Mouse (Mus musculus) CH12.LX (cell line): ENCODE data around the gene Lzts3. TPM values are rescaled to one million over a fixed set of nuclear protein-coding genes. Genes with fewer than 3 reads are reported as not detected.

Experiments used
- DNase-seq: peaks from one replicate; pipeline ENCODE4 v3.0.0-alpha.2; 2013; ENCODE audit errors: extremely low read depth
- H3K27ac ChIP-seq: 2 replicates; pipeline ENCODE4 v1.5.1; 2012; ENCODE audit warnings: low read depth, mild to moderate bottlenecking, control low read depth, moderate library complexity; ENCODE audit not compliant: insufficient read depth
- H3K27me3 ChIP-seq: replicated peaks from 2 replicates; pipeline ENCODE3; 2012; ENCODE audit warnings: inconsistent platforms
- H3K36me3 ChIP-seq, 2 experiments: replicated peaks in 1 of 2; 2 replicates each; pipeline versions ENCODE3 to v1.6.1; 2012; ENCODE audit warnings: inconsistent platforms in 1 of 2, low read length in 1 of 2, mild to moderate bottlenecking in 1 of 2, mixed read lengths in 1 of 2, moderate library complexity in 1 of 2; ENCODE audit not compliant: control insufficient read depth in 1 of 2, insufficient read depth in 1 of 2
- H3K4me1 ChIP-seq, 2 experiments: 2 replicates each; pipeline ENCODE4 v1.6.1; 2012; ENCODE audit warnings: inconsistent platforms in 1 of 2, moderate library complexity in 1 of 2; ENCODE audit not compliant: insufficient read depth in 2 of 2, control insufficient read depth in 1 of 2
- H3K4me2 ChIP-seq: 2 replicates; pipeline ENCODE4 v1.6.1; 2012; ENCODE audit warnings: low read depth, mild to moderate bottlenecking, control low read depth; ENCODE audit not compliant: poor library complexity, insufficient read depth, severe bottlenecking
- H3K4me3 ChIP-seq, 3 experiments: fragments of 150-350 bp in 1 of 3; sonication (generic) in 1 of 3; replicated peaks in 1 of 3; 2 replicates each; pipeline versions ENCODE3 to v1.5.1; 2011 to 2012; ENCODE audit warnings: low read depth in 2 of 3, low read length in 2 of 3, mild to moderate bottlenecking in 2 of 3, moderate library complexity in 2 of 3, control low read depth in 1 of 3, improper control_type of control experiment in 1 of 3, inconsistent platforms in 1 of 3, mixed read lengths in 1 of 3; ENCODE audit not compliant: poor library complexity in 1 of 3
- H3K79me2 ChIP-seq: replicated peaks from 2 replicates; pipeline ENCODE4 v1.6.1; 2012; ENCODE audit warnings: mild to moderate bottlenecking, moderate library complexity; ENCODE audit not compliant: control insufficient read depth, poor library complexity, insufficient read depth, severe bottlenecking; ENCODE audit errors: extremely low read depth
- H3K9ac ChIP-seq: 2 replicates; pipeline ENCODE4 v1.6.1; 2012; ENCODE audit warnings: low read depth, mild to moderate bottlenecking, control low read depth, moderate library complexity; ENCODE audit not compliant: insufficient read depth
- H3K9me3 ChIP-seq: replicated peaks from 2 replicates; pipeline ENCODE3; 2012; ENCODE audit warnings: low read length, inconsistent platforms, mixed read lengths
- BHLHE40 ChIP-seq: IDR thresholded peaks from 2 replicates; pipeline ENCODE4 v1.6.1; 2011; ENCODE audit warnings: mild to moderate bottlenecking, low read depth, low read length, improper control_type of control experiment
- CHD1 ChIP-seq: IDR thresholded peaks from 2 replicates; pipeline ENCODE4 v1.6.1; 2012; ENCODE audit warnings: low read depth, low read length, improper control_type of control experiment, inconsistent platforms
- CHD2 ChIP-seq: IDR thresholded peaks from 2 replicates; pipeline ENCODE4 v1.6.1; 2011; ENCODE audit warnings: low read length, improper control_type of control experiment
- CTCF ChIP-seq, 2 experiments: IDR thresholded peaks in 1 of 2; conservative IDR thresholded peaks in 1 of 2; 2 replicates each; pipeline ENCODE4 v1.5.1; 2011 to 2012; ENCODE audit warnings: low read depth in 2 of 2, low read length in 2 of 2, improper control_type of control experiment in 1 of 2, inconsistent platforms in 1 of 2, mild to moderate bottlenecking in 1 of 2, moderate library complexity in 1 of 2
- E2F4 ChIP-seq: IDR thresholded peaks from 2 replicates; pipeline ENCODE4 v1.6.1; 2011; ENCODE audit warnings: low read depth, low read length, improper control_type of control experiment; ENCODE audit not compliant: insufficient replicate concordance
- ELF1 ChIP-seq: IDR thresholded peaks from 2 replicates; pipeline ENCODE4 v1.6.1; 2014; ENCODE audit warnings: low read depth, mild to moderate bottlenecking, inconsistent platforms, low read length, improper control_type of control experiment
- EP300 ChIP-seq: IDR thresholded peaks from 2 replicates; pipeline ENCODE4 v1.6.1; 2011; ENCODE audit warnings: low read length, improper control_type of control experiment
- ETS1 ChIP-seq: conservative IDR thresholded peaks from 2 replicates; pipeline ENCODE4 v1.6.1; 2012; ENCODE audit warnings: low read depth, mild to moderate bottlenecking, inconsistent platforms, low read length, improper control_type of control experiment, moderate library complexity
- GABPA ChIP-seq: IDR thresholded peaks from 2 replicates; pipeline ENCODE4 v1.6.1; 2012; ENCODE audit warnings: low read depth, low read length, improper control_type of control experiment, inconsistent platforms; ENCODE audit not compliant: insufficient replicate concordance
- HCFC1 ChIP-seq: IDR thresholded peaks from 2 replicates; pipeline ENCODE4 v1.6.1; 2012; ENCODE audit warnings: low read depth, mild to moderate bottlenecking, inconsistent platforms, low read length, improper control_type of control experiment
- IRF4 ChIP-seq: IDR thresholded peaks from 2 replicates; pipeline ENCODE4 v1.6.1; 2014; ENCODE audit warnings: low read depth, mild to moderate bottlenecking, inconsistent platforms, low read length, improper control_type of control experiment
- JUN ChIP-seq: IDR thresholded peaks from 2 replicates; pipeline ENCODE4 v1.6.1; 2011; ENCODE audit warnings: low read depth, mild to moderate bottlenecking, low read length, improper control_type of control experiment, moderate library complexity; ENCODE audit not compliant: insufficient read depth
- JUND ChIP-seq: conservative IDR thresholded peaks from 2 replicates; pipeline ENCODE4 v1.6.1; 2011; ENCODE audit warnings: low read depth, low read length, improper control_type of control experiment
- KAT2A ChIP-seq: IDR thresholded peaks from 2 replicates; pipeline ENCODE4 v1.6.1; 2012; ENCODE audit warnings: low read length, improper control_type of control experiment, inconsistent platforms; ENCODE audit not compliant: insufficient replicate concordance
- MAFK ChIP-seq: IDR thresholded peaks from 2 replicates; pipeline ENCODE4 v1.6.1; 2011; ENCODE audit warnings: low read length, improper control_type of control experiment; ENCODE audit not compliant: insufficient replicate concordance
- MAX ChIP-seq: IDR thresholded peaks from 2 replicates; pipeline ENCODE4 v1.6.1; 2011; ENCODE audit warnings: low read length, improper control_type of control experiment
- MAZ ChIP-seq: IDR thresholded peaks from 2 replicates; pipeline ENCODE4 v1.6.1; 2012; ENCODE audit warnings: low read depth, mild to moderate bottlenecking, inconsistent platforms, low read length, improper control_type of control experiment, moderate library complexity
- MEF2A ChIP-seq: IDR thresholded peaks from 2 replicates; pipeline ENCODE4 v1.6.1; 2014; ENCODE audit warnings: low read depth, mild to moderate bottlenecking, inconsistent platforms, low read length, improper control_type of control experiment, borderline replicate concordance
- MXI1 ChIP-seq: IDR thresholded peaks from 2 replicates; pipeline ENCODE4 v1.6.1; 2011; ENCODE audit warnings: mild to moderate bottlenecking, low read depth, low read length, improper control_type of control experiment
- MYC ChIP-seq: IDR thresholded peaks from 2 replicates; pipeline ENCODE4 v1.6.1; 2011; ENCODE audit warnings: low read depth, mild to moderate bottlenecking, improper control_type of control experiment, low read length
- NELFE ChIP-seq: IDR thresholded peaks from 2 replicates; pipeline ENCODE4 v1.6.1; 2011; ENCODE audit warnings: low read depth, low read length, improper control_type of control experiment
- NRF1 ChIP-seq: IDR thresholded peaks from 2 replicates; pipeline ENCODE4 v1.6.1; 2014; ENCODE audit warnings: low read depth, mild to moderate bottlenecking, inconsistent platforms, low read length, improper control_type of control experiment, moderate library complexity
- PAX5 ChIP-seq: IDR thresholded peaks from 2 replicates; pipeline ENCODE4 v1.6.1; 2012; ENCODE audit warnings: low read length, inconsistent platforms, mixed read lengths
- POLR2A ChIP-seq: IDR thresholded peaks from 2 replicates; pipeline ENCODE4 v1.6.1; 2011; ENCODE audit warnings: low read depth, mild to moderate bottlenecking, improper control_type of control experiment, low read length
- POLR2AphosphoS2 ChIP-seq: IDR thresholded peaks from 2 replicates; pipeline ENCODE4 v1.6.1; 2011; ENCODE audit warnings: low read depth, low read length, improper control_type of control experiment
- RAD21 ChIP-seq: IDR thresholded peaks from 2 replicates; pipeline ENCODE4 v1.6.1; 2011; ENCODE audit warnings: low read depth, mild to moderate bottlenecking, low read length, improper control_type of control experiment, moderate library complexity
- RCOR1 ChIP-seq: conservative IDR thresholded peaks from 2 replicates; pipeline ENCODE4 v1.6.1; 2012; ENCODE audit warnings: low read depth, mild to moderate bottlenecking, inconsistent platforms, low read length, improper control_type of control experiment
- SIN3A ChIP-seq: IDR thresholded peaks from 2 replicates; pipeline ENCODE4 v1.6.1; 2012; ENCODE audit warnings: low read length, improper control_type of control experiment, inconsistent platforms
- SMC3 ChIP-seq: IDR thresholded peaks from 2 replicates; pipeline ENCODE4 v1.6.1; 2011; ENCODE audit warnings: low read depth, low read length, improper control_type of control experiment
- TBP ChIP-seq: conservative IDR thresholded peaks from 2 replicates; pipeline ENCODE4 v1.6.1; 2011; ENCODE audit warnings: low read depth, low read length, improper control_type of control experiment
- TCF12 ChIP-seq: IDR thresholded peaks from 2 replicates; pipeline ENCODE4 v1.6.1; 2014; ENCODE audit warnings: low read depth, mild to moderate bottlenecking, inconsistent platforms, low read length, improper control_type of control experiment
- UBTF ChIP-seq: IDR thresholded peaks from 2 replicates; pipeline ENCODE4 v1.6.1; 2012; ENCODE audit warnings: low read depth, mild to moderate bottlenecking, inconsistent platforms, low read length, improper control_type of control experiment, moderate library complexity
- USF1 ChIP-seq: IDR thresholded peaks from 2 replicates; pipeline ENCODE4 v1.6.1; 2014; ENCODE audit warnings: low read depth, mild to moderate bottlenecking, inconsistent platforms, low read length, improper control_type of control experiment
- USF2 ChIP-seq: conservative IDR thresholded peaks from 2 replicates; pipeline ENCODE4 v1.6.1; 2011; ENCODE audit warnings: low read depth, low read length, improper control_type of control experiment
- ZC3H11A ChIP-seq: IDR thresholded peaks from 2 replicates; pipeline ENCODE4 v1.6.1; 2012; ENCODE audit warnings: low read depth, mild to moderate bottlenecking, inconsistent platforms, low read length, improper control_type of control experiment
- ZKSCAN1 ChIP-seq: IDR thresholded peaks from 2 replicates; pipeline ENCODE4 v1.6.1; 2012; ENCODE audit warnings: low read depth, inconsistent platforms, low read length, improper control_type of control experiment, borderline replicate concordance
- ZMIZ1 ChIP-seq: IDR thresholded peaks from 2 replicates; pipeline ENCODE4 v1.6.1; 2012; ENCODE audit warnings: low read depth, mild to moderate bottlenecking, inconsistent platforms, low read length, improper control_type of control experiment
- ZNF384 ChIP-seq: IDR thresholded peaks from 2 replicates; pipeline ENCODE4 v1.6.1; 2012; ENCODE audit warnings: low read depth, low read length, improper control_type of control experiment, inconsistent platforms
- dilution Hi-C: fragments of 300-500 bp; cut with MboI; formaldehyde crosslinking; loops from 2 replicates; pipeline ENCODE4 v1.14.3; 2020; ENCODE audit warnings: low sequenced_read_pairs; ENCODE audit not compliant: extremely low pct_unique_long_range_greater_than_20kb, extremely low pct_ligation_motif_present
- in situ Hi-C: fragments of 300-500 bp; cut with MboI; formaldehyde crosslinking; loops from 3 replicates; pipeline ENCODE4 v1.14.3; 2019; ENCODE audit warnings: low sequenced_read_pairs, low pct_ligation_motif_present, low pct_unique_long_range_greater_than_20kb, mixed read lengths
- polyA plus RNA-seq: library from polyadenylated mRNA; unstranded; fragments of >175 nt; gene quantifications from 2 replicates; pipeline ENCODE4 v1.2.1, GENCODE M21; 2012; ENCODE audit warnings: low read depth; ENCODE audit not compliant: insufficient read length
- total RNA-seq, 2 experiments: library from RNA; depleted of rRNA; stranded (reverse); fragments of 300-350 nt in 1 of 2; fragments of >200 nt in 1 of 2; gene quantifications; 2 replicates each; pipeline ENCODE4 v1.2.3; 2012 to 2014

The Lzts3 gene
- total and polyA plus RNA-seq, 3 experiments = 1.5 to 4.2 (median 3.9) TPM

DNA sequence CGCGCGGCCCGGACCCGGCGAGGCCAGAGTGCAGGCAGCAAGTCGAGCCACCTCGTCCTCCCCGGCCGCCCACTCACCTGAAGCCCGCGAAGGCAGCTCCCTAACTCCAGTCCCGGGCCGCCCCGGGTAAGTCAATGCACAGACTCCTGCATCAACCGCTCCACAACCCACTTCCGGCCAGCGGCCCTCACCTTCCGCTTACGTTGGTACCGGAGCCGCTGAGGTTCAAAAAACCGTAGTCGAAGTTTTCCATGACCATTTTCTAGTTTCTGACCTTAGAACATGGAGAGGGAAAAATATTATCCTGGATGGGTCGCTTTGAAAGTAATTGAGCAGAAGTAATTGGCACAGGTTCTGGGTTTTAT lies 12.8 kb downstream of the Lzts3 start, which contains the start of the genes Fastkd5 and Ubox5:
Gene Fastkd5, minus strand, starts transcription at position 189 of the 365 bp plus-strand sequence.
Gene Ubox5, minus strand, starts transcription at position 200 of the 365 bp plus-strand sequence.
- Histone ChIP-seq H3K27me3 (no peaks in the 10 kb centered on the region), H3K4me2 (peak within 1 kb of the TSS; percentile 79), H3K4me1 (peaks cover 13 to 31% of the 10 kb centered on the region in 2 experiments), H3K9me3 (no peaks in the 10 kb centered on the region), H3K9ac (peak within 1 kb of the TSS; percentile 91), H3K36me3 (peaks cover 15 to 40% of the 10 kb centered on the region in 2 experiments), H3K27ac (no peak within 1 kb of the TSS; the same call in 1 of the 2 replicates), H3K79me2 (peaks cover 41% of the 10 kb centered on the region), H3K4me3 (peak within 1 kb of the TSS; percentile 87 to 96 (median 88))
- in situ Hi-C loops (no loop called here), dilution Hi-C loops (no loop called here)
- DNase-seq = peak; percentile 91
- TF ChIP-seq USF2 = no peak
- TF ChIP-seq ZMIZ1 = 0 out of 2 replicates have a peak, but pooled peaks have one; percentile 44
- no peak for TF ChIP-seq UBTF
- TF ChIP-seq ZKSCAN1 = no peak
- TF ChIP-seq E2F4 = peak; percentile 61; the same call in 1 of the 2 replicates
- peak; percentile 50; the same call in 1 of the 2 replicates for TF ChIP-seq MAZ
- no peak for TF ChIP-seq JUND
- TF ChIP-seq MYC = no peak
- TF ChIP-seq USF1 = no peak
- TF ChIP-seq TCF12 = peak; percentile 79
- peak; percentile 20; the same call in 1 of the 2 replicates for TF ChIP-seq ETS1
- no peak; the same call in 1 of the 2 replicates for TF ChIP-seq BHLHE40
- TF ChIP-seq ZNF384 = no peak
- TF ChIP-seq CHD2 = no peak
- peak; percentile 96 for TF ChIP-seq HCFC1
- peak; percentile 91; the same call in 1 of the 2 replicates for TF ChIP-seq KAT2A
- TF ChIP-seq ZC3H11A = no peak
- no peak for TF ChIP-seq CTCF (conservative IDR thresholded peaks at IDR 0.05 in 1 of 2, IDR thresholded peaks at IDR 0.05 in 1 of 2; ENCODE audit: low read depth in 2 of 2, low read length in 2 of 2)
- peak; percentile 81 for TF ChIP-seq NELFE
- TF ChIP-seq POLR2A = peak; percentile 87
- TF ChIP-seq GABPA = no peak; the same call in 1 of the 2 replicates
- peak; percentile 97 for TF ChIP-seq SIN3A
- TF ChIP-seq POLR2AphosphoS2 = peak; percentile 69; the same call in 1 of the 2 replicates
- TF ChIP-seq MAFK = no peak
- 0 out of 2 replicates have a peak, but pooled peaks have one; percentile 18 for TF ChIP-seq RCOR1
- no peak for TF ChIP-seq SMC3
- no peak for TF ChIP-seq MAX
- peak; percentile 96 for TF ChIP-seq ELF1
- TF ChIP-seq IRF4 = peak; percentile 72
- no peak for TF ChIP-seq CHD1
- no peak for TF ChIP-seq PAX5
- 0 out of 2 replicates have a peak, but pooled peaks have one; percentile 65 for TF ChIP-seq MEF2A
- TF ChIP-seq NRF1 = no peak
- no peak; the same call in 1 of the 2 replicates for TF ChIP-seq EP300
- TF ChIP-seq TBP = peak; percentile 70; the same call in 1 of the 2 replicates
- 0 out of 2 replicates have a peak, but pooled peaks have one; percentile 9 for TF ChIP-seq JUN
- peak; percentile 79 for TF ChIP-seq MXI1
- TF ChIP-seq RAD21 = no peak
